In the genomic region with DNA sequence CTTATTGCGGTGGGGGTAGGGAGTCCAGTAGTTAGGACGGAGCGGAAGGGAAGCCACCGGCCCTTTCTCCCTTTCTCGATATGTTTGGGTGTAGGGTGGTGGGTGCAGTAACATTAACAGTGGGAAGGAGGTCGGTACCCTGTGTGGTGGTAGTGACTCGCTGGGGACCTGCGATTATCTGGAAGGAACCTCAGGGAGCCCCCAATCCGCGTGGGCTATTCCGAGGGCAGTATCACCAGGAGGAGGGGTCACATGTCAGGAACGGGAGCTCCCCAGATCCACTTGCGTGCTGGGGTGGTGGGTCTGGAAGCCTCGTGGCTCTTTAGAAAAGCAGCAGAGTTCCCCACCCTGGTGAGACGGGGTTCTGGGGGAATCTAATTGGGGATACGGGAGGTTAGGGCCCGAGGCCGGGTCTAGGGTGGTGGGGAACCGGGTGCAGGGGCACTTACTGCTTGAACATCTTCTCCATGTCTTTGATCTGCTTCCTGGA, we compare ENCODE assay signal across 8 mouse cellular contexts. TPM values are rescaled to one million over a fixed set of nuclear protein-coding genes. Genes with fewer than 3 reads are reported as not detected.
DNase-seq lines count a peak whose midpoint lies in the region; ATAC-seq and TF ChIP-seq lines count a peak whose summit lies in the region.

No protein-coding gene starts in this region.

- TF ChIP-seq CTCF in embryonic fibroblast, embryonic 13.5 days (IDR thresholded peaks at IDR 0.05; ENCODE audit: borderline replicate concordance, insufficient read depth, low read length) = no peak
- no peak for TF ChIP-seq CTCF in stomach, postnatal 0 days (IDR thresholded peaks at IDR 0.05; ENCODE audit: low read depth)

- H3K27ac ChIP-seq in embryonic fibroblast, embryonic 13.5 days (ENCODE audit: insufficient read depth, low read length) = no peak overlapping the region
- H3K27ac ChIP-seq in limb, embryonic 15.5 days = no peak overlapping the region
- peak overlapping the region; percentile 83 for H3K27ac ChIP-seq in stomach, postnatal 0 days (replicated peaks)

- DNase-seq in 3T3-L1 (ENCODE audit: low read depth, low spot score) = peak; percentile 11
- no peak for DNase-seq in stomach, postnatal 0 days (ENCODE audit: low spot score)
- DNase-seq in urinary bladder, postnatal 10 days (ENCODE audit: low spot score) = no peak
- no peak for DNase-seq in layer of hippocampus, adult 8-10 months (ENCODE audit: low spot score in 2 of 2)

- peak overlapping the region; percentile 65 for H3K9ac ChIP-seq in limb, embryonic 15.5 days
- peak overlapping the region; percentile 90 for H3K9ac ChIP-seq in stomach, postnatal 0 days (ENCODE audit: low read length)

- H3K9me3 ChIP-seq in erythroblast, embryonic 14.5 days (ENCODE audit: control insufficient read depth, low read length) = no peaks in the 10 kb centered on the region
- H3K9me3 ChIP-seq in limb, embryonic 15.5 days = no peaks in the 10 kb centered on the region
- H3K9me3 ChIP-seq in stomach, postnatal 0 days (ENCODE audit: control insufficient read depth, low read length) = no peaks in the 10 kb centered on the region

- peak overlapping the region; percentile 84 for H3K4me3 ChIP-seq in erythroblast, embryonic 14.5 days (replicated peaks)
- peak overlapping the region; percentile 82 for H3K4me3 ChIP-seq in embryonic fibroblast, embryonic 13.5 days (ENCODE audit: insufficient read depth, low read length)
- peak overlapping the region; percentile 70 for H3K4me3 ChIP-seq in limb, embryonic 15.5 days
- H3K4me3 ChIP-seq in stomach, postnatal 0 days (ENCODE audit: low read depth, low read length) = peak overlapping the region; percentile 88

- peaks cover 30% of the 10 kb centered on the region for H3K36me3 ChIP-seq in erythroblast, embryonic 14.5 days (ENCODE audit: control insufficient read depth)
- no peaks in the 10 kb centered on the region for H3K36me3 ChIP-seq in limb, embryonic 15.5 days
- no peaks in the 10 kb centered on the region for H3K36me3 ChIP-seq in stomach, postnatal 0 days (ENCODE audit: control insufficient read depth, insufficient read depth, low read length)

- WGBS in limb, embryonic 15.5 days = under 1% methylated on average over 19 of the region's 19 CpGs
- 1% methylated on average over 19 of the region's 19 CpGs for whole genome bisulfite sequencing in stomach, postnatal 0 days

- peaks cover 30% of the 10 kb centered on the region for H3K27me3 ChIP-seq in erythroblast, embryonic 14.5 days (ENCODE audit: control insufficient read depth)
- H3K27me3 ChIP-seq in limb, embryonic 15.5 days = peaks cover 12% of the 10 kb centered on the region
- no peaks in the 10 kb centered on the region for H3K27me3 ChIP-seq in stomach, postnatal 0 days (ENCODE audit: control insufficient read depth, insufficient read depth, low read length)

- TF ChIP-seq POLR2A in embryonic fibroblast, embryonic 13.5 days (IDR thresholded peaks at IDR 0.05; ENCODE audit: low read depth, low read length) = no peak

- no peak for ATAC-seq in erythroblast, adult 5-6 weeks (replicated peaks; ENCODE audit: low FRiP score, poor library complexity, severe bottlenecking)
- no peak for ATAC-seq in limb, embryonic 15.5 days (ENCODE audit: insufficient number of reproducible peaks, low FRiP score, low TSS enrichment, low read depth)
- ATAC-seq in stomach, postnatal 0 days (ENCODE audit: low FRiP score, low TSS enrichment) = no peak

- peak overlapping the region; percentile 83 for H3K4me2 ChIP-seq in limb, embryonic 15.5 days
- H3K4me2 ChIP-seq in stomach, postnatal 0 days (replicated peaks; ENCODE audit: low read depth) = peak overlapping the region; percentile 95

- no peak for TF ChIP-seq EP300 in stomach, postnatal 0 days (optimal IDR thresholded peaks at IDR 0.05)

- H3K4me1 ChIP-seq in erythroblast, embryonic 14.5 days (ENCODE audit: control insufficient read depth) = peaks cover 65% of the 10 kb centered on the region
- H3K4me1 ChIP-seq in embryonic fibroblast, embryonic 13.5 days (ENCODE audit: control insufficient read depth, insufficient read depth, low read length) = peaks cover 3% of the 10 kb centered on the region; the same call in 1 of the 2 replicates
- peaks cover 50% of the 10 kb centered on the region for H3K4me1 ChIP-seq in limb, embryonic 15.5 days
- peaks cover 11% of the 10 kb centered on the region for H3K4me1 ChIP-seq in stomach, postnatal 0 days (replicated peaks; ENCODE audit: control insufficient read depth, insufficient read depth)

RNA-seq across cellular contexts. Expression of gene Efhd2, which starts 0.6 kb away (rescaled TPM):
- polyA plus RNA-seq in erythroblast, embryonic 14.5 days (2012) = 3.7 and 4.2 TPM in 2 replicates
- 17.6 and 22.5 TPM in 2 replicates for total RNA-seq in erythroblast, adult 5-6 weeks (2015; ENCODE audit: low replicate concordance)
- total RNA-seq in erythroblast, adult 5-6 weeks (2017; ENCODE audit: low replicate concordance) = 13.9 and 19.6 TPM in 2 replicates
- polyA plus RNA-seq in embryonic fibroblast, embryonic 13.5 days (2011; ENCODE audit: insufficient read length, low read depth, missing spikeins) = 25.3 and 28.7 TPM in 2 replicates
- polyA plus RNA-seq in limb, embryonic 15.5 days (2015; fragmentation: Nextera tagmentation; extraction: Ambion mirVana) = 76.0 and 86.0 TPM in 2 replicates
- polyA plus RNA-seq in stomach, postnatal 0 days (2015; fragmentation: Nextera tagmentation; extraction: Ambion mirVana) = 111 and 121 TPM in 2 replicates
- 100 to 1,000 TPM; 160 to 177 (median 162) TPM for total RNA-seq in layer of hippocampus, adult 8-10 months (2022)

RNA-seq across cellular contexts. Expression of gene Ctrc, which starts 28.0 kb away (rescaled TPM):
- polyA plus RNA-seq in erythroblast, embryonic 14.5 days (2012) = not detected in 2 replicates
- not detected in 2 replicates for total RNA-seq in erythroblast, adult 5-6 weeks (2015; ENCODE audit: low replicate concordance)
- not detected in 2 replicates for total RNA-seq in erythroblast, adult 5-6 weeks (2017; ENCODE audit: low replicate concordance)
- not detected in 2 replicates for polyA plus RNA-seq in embryonic fibroblast, embryonic 13.5 days (2011; ENCODE audit: insufficient read length, low read depth, missing spikeins)
- polyA plus RNA-seq in limb, embryonic 15.5 days (2015; fragmentation: Nextera tagmentation; extraction: Ambion mirVana) = not detected in 2 replicates
- polyA plus RNA-seq in stomach, postnatal 0 days (2015; fragmentation: Nextera tagmentation; extraction: Ambion mirVana) = not detected in 2 replicates
- not detected for total RNA-seq in layer of hippocampus, adult 8-10 months (2022)

RNA-seq across cellular contexts. Expression of gene Cela2a, which starts 48.2 kb away (rescaled TPM):
- not detected in 2 replicates for polyA plus RNA-seq in erythroblast, embryonic 14.5 days (2012)
- not detected in 2 replicates for total RNA-seq in erythroblast, adult 5-6 weeks (2015; ENCODE audit: low replicate concordance)
- total RNA-seq in erythroblast, adult 5-6 weeks (2017; ENCODE audit: low replicate concordance) = not detected in 2 replicates
- polyA plus RNA-seq in embryonic fibroblast, embryonic 13.5 days (2011; ENCODE audit: insufficient read length, low read depth, missing spikeins) = not detected in 2 replicates
- polyA plus RNA-seq in limb, embryonic 15.5 days (2015; fragmentation: Nextera tagmentation; extraction: Ambion mirVana) = 0.20 TPM in 1 of 2 replicates, not detected in the other
- 18.1 and 22.4 TPM in 2 replicates for polyA plus RNA-seq in stomach, postnatal 0 days (2015; fragmentation: Nextera tagmentation; extraction: Ambion mirVana)
- not detected for total RNA-seq in layer of hippocampus, adult 8-10 months (2022)

Comparison
In these comparisons a context has a peak if more than half of its experiments do, and no peak if none do; other contexts are left out.
1. RNA of gene Cela2a, which starts 48.2 kb away (polyA plus RNA-seq): 18.1 to 22.4 TPM in stomach, postnatal 0 days; not detected in erythroblast, embryonic 14.5 days, not detected in embryonic fibroblast, embryonic 13.5 days and 0.20 TPM in limb, embryonic 15.5 days; every median in the first group is over 10 times any median in the second.
2. Peak in every context shown above with its lines, with median percentiles within 50 percentile points of each other: H3K4me3 ChIP-seq.